Mouse (Mus musculus) large intestine, adult 2 months (tissue): Measurements from ENCODE around the gene Gm21292. TPM values are rescaled to one million over a fixed set of nuclear protein-coding genes. Genes with fewer than 3 reads are reported as not detected.
"Not testable (repeated sequence)": the region's sequence is repeated elsewhere in the genome, so short reads cannot be mapped to it uniquely, and the experiment has no call there.

Source experiments
- DNase-seq: peaks from one replicate; pipeline ENCODE4 v3.0.0-alpha.2; 2012; ENCODE audit warnings: low read depth, low spot score
- WGBS: fragments of 180-500 bp; shearing (Covaris S2); methylation state at CpG from one replicate; pipeline ENCODE4 v1.1.7; 2018; 5-methylcytosine and 5-hydroxymethylcytosine counted together
- polyA plus RNA-seq: library from polyadenylated mRNA; depleted of rRNA; stranded (reverse); fragments of >200 nt; gene quantifications from 2 replicates; pipeline ENCODE4 v1.2.3, GENCODE M21; 2012; rRNA removed

Gm21292 gene
- not detected in 2 replicates for polyA plus RNA-seq

DNA sequence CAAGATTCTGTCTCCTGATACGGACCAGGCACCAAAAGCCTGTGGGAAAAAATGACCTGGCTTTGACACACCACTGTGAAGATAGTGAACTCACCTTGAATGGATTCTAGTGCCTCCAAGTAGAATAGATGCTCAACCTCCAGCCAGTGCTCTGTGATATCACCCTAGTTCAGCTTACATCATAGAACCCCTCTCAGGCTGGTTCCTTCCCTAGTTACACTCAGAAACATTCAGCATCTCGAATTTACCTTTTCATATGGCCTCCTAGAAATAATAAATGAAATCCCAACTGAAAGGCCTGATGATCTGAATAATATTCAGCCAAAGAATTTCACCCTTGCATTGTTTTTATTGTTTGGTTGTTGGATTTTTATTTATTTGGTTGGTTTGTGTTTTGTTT, at the start of gene Gm21292:
TSS of gene Gm21292 (minus strand) at position 101 of the 400 bp plus-strand sequence.
- DNase-seq = not testable (repeated sequence)
- WGBS = 31% methylated on average over 2 of the region's 2 CpGs

Other genes starting within 250 kb of the Gm21292 start
- not detected in 2 replicates for gene Gm21721, start 68.3 kb upstream of the Gm21292 start, polyA plus RNA-seq
- gene Gm21812, start 213.3 kb upstream of the Gm21292 start, polyA plus RNA-seq = not detected in 2 replicates